Mouse (Mus musculus) limb, embryonic 12.5 days (tissue): ENCODE measurements around the gene Wipi2. TPM values are rescaled to one million over a fixed set of nuclear protein-coding genes. Genes with fewer than 3 reads are reported as not detected.

Source experiments
- polyA plus RNA-seq: library from polyadenylated mRNA; unstranded; fragments of >200 nt; fragmentation: Nextera tagmentation; extraction: Ambion mirVana; gene quantifications from 2 replicates; pipeline ENCODE4 v1.2.1, GENCODE M21; 2016

Gene Wipi2
- polyA plus RNA-seq, 1 experiment from 2014 or later: 69.9 TPM

Other genes with a start within 250 kb of the Wipi2 start
- 6.4 and 7.0 TPM in 2 replicates for gene Foxk1, start 226.2 kb upstream of the Wipi2 start, polyA plus RNA-seq
- 8.8 and 9.2 TPM in 2 replicates for gene Ap5z1, start 163.8 kb upstream of the Wipi2 start, polyA plus RNA-seq
- gene Papolb, start 97.6 kb upstream of the Wipi2 start, polyA plus RNA-seq: 0.13 and 0.27 TPM in 2 replicates
- 2.8 and 4.4 TPM in 2 replicates for gene Radil, start 76.6 kb upstream of the Wipi2 start, polyA plus RNA-seq
- 1.2 and 1.3 TPM in 2 replicates for gene Mmd2, start 18.9 kb upstream of the Wipi2 start, polyA plus RNA-seq
- gene Slc29a4, start 64.8 kb downstream of the Wipi2 start, polyA plus RNA-seq: 13.9 and 14.8 TPM in 2 replicates
- gene Tnrc18, start 190.0 kb downstream of the Wipi2 start, polyA plus RNA-seq: 60.9 and 61.2 TPM in 2 replicates